Mouse (Mus musculus): ENCODE measurements around the gene Olfr1111.
"Not testable (repeated sequence)": the region's sequence is repeated elsewhere in the genome, so short reads cannot be mapped to it uniquely, and the experiment has no call there.

The Olfr1111 gene
- long read RNA-seq, experiment 1, result 0 reads
- long read RNA-seq, experiment 2, result 0 reads

DNA sequence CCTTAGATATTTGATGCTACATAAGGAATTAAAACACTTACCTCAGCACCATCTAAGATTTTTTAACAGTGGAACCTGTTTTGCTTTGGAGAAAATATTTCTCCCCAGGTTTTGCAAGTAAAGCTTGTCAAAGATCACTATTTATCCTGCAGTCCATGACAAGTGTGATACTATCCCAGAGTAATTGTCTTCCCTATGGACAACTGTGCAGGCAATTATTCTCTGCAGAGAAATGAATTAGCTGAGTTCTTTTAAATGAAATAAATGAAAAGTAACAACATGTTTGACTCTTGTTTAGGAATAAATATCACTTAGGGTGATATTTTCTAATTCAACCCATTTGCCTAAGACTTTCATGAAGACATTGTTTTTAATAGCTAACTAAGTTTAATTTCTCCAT, at the start of gene Olfr1111:
Gene Olfr1111 (minus strand): TSS at position 101 of the 400 bp plus-strand sequence.
- intact Hi-C loops (cut with DNase I), result no loop called here

- intact Hi-C loops (cut with DNase I), result no loop called here
These were observed 35.1 kb upstream of the Olfr1111 start, which contains the start of gene Olfr1112 for GRCm38 (mm10) chr2:87187498-87187897. Gene Olfr1112 (plus strand): TSS chr2:87187798.

- intact Hi-C loops (cut with DNase I), result not testable (repeated sequence)
These were observed 15.3 kb upstream of the Olfr1111 start for GRCm38 (mm10) chr2:87167731-87168130.

GRCm38 (mm10) chr2:87140200-87140599, 12.2 kb downstream of the Olfr1111 start, which contains the start of gene Olfr1110:
Gene Olfr1110 (minus strand): TSS chr2:87140300.
- intact Hi-C loops (cut with DNase I), result no loop called here

DNA sequence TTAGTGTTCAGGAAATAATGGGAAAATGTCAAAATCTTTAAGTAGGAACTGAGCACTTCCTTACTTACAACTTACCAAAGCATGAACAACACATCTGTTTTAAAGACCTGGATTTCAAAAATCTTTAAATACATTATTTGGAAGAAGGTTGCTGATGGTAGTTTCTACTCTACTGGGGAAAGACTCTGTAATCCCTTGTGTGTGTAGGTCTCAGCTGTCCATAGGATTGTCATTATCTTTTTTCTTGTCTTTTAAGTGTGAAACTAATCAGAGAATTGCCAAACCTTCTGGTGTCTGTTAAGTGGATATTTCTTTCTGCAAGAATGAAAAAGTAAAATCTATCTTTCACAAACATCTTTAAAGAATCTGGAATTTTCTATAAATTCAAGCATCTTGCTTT, 38.0 kb downstream of the Olfr1111 start, which contains the start of gene Olfr259:
Gene Olfr259 (minus strand): TSS at position 101 of the 400 bp plus-strand sequence.
- intact Hi-C loops (cut with DNase I), result no loop called here

All from adrenal gland (tissue).